Mouse (Mus musculus): Measurements from ENCODE around the gene Prss56.

The Prss56 gene

DNA sequence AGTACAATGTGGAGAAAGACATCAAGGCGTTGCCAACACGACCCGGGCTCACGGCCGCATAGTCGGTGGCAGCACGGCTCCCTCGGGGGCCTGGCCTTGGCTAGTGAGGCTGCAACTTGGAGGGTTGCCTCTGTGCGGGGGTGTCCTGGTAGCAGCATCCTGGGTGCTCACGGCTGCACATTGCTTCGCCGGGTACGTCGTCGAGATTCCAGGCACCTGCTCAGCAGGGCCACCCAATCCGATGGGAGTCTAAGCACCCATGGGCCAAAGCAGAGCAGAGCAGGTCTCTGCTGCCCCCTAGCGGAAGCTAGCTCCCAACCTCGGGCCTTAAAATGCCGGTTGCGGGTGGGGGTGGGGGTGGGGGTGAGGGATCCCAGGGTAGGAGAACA is 1.6 kb downstream of the Prss56 start:
- peak; percentile 71 for ATAC-seq (ENCODE audit: low TSS enrichment)

DNA sequence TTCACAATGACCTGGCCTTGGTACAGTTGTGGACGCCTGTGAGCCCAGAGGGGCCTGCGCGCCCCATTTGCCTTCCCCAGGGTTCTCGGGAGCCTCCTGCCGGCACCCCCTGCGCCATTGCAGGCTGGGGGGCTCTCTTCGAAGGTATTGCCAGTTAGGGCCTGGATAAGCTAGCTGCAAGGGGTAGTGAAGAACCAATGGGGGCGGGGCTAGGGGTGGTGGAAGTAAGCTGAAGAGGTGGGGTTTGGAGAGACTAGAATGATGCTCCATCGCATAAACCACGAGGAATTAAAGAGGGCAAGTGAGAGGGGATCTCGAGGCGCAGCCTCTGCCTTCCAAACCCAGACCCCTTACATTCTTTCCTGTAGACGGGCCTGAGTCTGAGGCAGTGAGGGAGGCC is 2.4 kb downstream of the Prss56 start:
- no peak for ATAC-seq (ENCODE audit: low TSS enrichment)

DNA sequence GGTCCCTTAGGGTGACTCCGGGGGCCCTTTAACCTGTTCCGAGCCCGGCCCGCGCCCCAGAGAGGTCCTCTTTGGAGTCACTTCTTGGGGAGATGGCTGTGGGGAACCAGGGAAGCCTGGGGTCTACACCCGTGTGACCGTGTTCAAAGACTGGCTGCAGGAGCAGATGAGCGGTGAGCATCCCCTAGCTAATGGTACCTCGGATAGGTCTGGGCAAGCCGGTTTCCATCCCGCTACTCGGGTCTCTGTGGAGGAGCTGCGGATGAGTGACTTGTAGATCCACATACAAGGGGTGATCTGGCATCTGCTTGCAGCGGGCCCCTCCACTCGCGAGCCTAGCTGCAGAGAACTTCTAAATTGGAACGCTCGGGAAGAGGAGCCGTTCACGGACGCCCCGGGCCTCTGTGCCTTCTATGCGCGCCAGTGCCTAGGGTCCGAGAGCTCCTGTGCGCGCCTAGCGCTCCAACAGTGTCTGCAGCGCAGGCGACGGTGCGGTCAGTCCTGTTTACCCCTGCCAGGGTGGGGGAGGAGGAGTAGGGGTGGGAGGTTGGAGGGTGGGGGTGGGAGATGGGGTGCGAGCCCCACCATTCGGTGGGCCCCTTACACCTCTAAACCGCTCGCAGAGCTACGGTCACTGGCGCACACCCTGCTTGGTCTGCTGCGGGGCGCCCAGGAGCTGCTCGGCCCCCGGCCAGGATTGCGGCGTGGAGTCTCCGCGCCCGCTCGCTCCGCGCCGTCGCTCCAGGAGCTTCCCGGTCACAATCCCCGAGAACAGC is 3.3 kb downstream of the Prss56 start:
- peak; percentile 39; the same call in 1 of the 2 replicates for ATAC-seq (ENCODE audit: low TSS enrichment)

- peak; percentile 92 for ATAC-seq (ENCODE audit: low TSS enrichment)
These were observed 3.9 kb downstream of the Prss56 start for GRCm38 (mm10) chr1:87187037-87187355.

DNA sequence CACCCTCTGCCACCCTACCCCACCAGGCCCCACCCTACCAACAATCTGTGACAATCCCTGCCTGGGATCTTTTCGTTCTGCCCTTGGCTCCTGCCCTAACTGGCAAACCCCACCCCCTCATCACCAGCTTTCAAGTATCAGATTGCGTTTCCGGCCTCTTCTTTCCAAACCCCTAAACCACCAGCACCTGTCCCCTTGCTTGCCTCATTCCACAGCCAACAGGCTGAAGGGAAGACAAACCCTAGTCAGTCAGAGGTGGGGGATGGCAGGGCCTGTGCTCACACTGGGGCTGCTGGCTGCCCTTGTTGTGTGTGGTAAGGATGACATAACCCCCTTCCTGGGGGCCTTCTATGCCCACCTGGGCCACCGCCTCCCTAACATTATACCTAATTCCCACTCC is 7.3 kb downstream of the Prss56 start, which contains the start of gene Chrnd:
TSS of gene Chrnd (plus strand) at position 179 of the 400 bp plus-strand sequence.
- ATAC-seq (ENCODE audit: low TSS enrichment) = no peak

GRCm38 (mm10) chr1:87197296-87197695 is 14.2 kb downstream of the Prss56 start:
- no peak for ATAC-seq (ENCODE audit: low TSS enrichment)

GRCm38 (mm10) chr1:87198119-87199065 is 15.3 kb downstream of the Prss56 start:
- no peak for ATAC-seq (ENCODE audit: low TSS enrichment)

DNA sequence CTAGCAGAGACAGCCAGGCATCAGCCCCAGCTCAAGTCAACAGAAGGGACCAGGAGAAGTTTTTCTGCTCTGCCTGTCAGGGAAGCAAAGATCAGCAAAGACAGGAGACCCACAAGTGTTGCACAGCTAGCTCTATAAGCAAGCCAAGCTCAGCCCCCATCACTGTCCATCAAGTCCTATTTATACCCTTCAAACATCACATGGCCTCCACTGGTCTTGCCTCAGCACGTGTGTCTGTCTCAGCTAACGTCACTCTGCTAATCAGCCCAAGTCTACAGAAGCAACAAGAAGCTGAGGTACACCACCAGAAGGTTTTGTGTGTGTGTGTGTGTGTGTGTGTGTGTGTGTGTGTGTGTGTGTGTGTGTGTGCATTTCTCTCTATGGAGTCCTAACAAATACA is 17.7 kb downstream of the Prss56 start:
- ATAC-seq (ENCODE audit: low TSS enrichment) = no peak

DNA sequence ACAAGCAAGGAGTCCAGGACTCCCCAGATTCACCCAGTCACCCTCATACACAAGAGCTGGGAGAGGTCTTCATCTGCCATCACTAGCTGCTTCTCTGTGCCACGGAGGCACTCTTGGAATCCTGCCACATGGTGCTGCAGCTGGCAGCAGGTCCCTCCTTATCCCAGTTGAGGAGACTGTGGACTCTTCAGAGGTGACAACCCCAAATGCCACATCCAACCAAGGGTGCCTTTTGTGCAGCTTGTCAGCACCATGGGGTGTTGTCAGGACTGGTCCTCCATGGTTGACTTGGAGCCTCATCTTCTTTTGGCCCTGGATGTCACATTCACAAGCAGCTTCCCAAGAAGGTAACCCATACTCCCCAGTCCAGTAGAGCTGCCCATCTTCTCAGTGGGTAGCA is 18.7 kb downstream of the Prss56 start:
- ATAC-seq (ENCODE audit: low TSS enrichment) = no peak

DNA sequence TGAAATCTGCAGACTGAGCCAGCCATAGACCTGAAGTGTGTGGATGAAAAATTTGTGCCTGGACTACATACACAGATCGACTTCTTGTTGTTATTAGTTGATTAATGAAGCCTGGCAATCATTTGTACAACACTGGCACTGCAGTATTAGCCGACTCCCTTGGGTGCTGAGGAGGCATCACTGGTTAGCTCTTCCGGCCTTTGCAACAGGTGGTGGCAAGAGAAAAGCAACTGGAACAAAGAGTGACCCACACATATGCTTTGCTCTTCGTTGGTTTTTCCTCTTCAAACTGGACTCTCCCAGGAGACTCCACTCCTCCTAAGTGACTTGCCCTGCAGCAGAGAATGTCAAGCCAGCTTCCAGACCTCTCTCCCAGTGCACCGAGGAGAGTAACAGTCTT is 20.7 kb downstream of the Prss56 start:
- ATAC-seq (ENCODE audit: low TSS enrichment) = no peak

GRCm38 (mm10) chr1:87204465-87204864 is 21.4 kb downstream of the Prss56 start, which contains the start of gene Chrng:
Chrng (plus strand) TSS chr1:87204657.
- no peak for ATAC-seq (ENCODE audit: low TSS enrichment)

DNA sequence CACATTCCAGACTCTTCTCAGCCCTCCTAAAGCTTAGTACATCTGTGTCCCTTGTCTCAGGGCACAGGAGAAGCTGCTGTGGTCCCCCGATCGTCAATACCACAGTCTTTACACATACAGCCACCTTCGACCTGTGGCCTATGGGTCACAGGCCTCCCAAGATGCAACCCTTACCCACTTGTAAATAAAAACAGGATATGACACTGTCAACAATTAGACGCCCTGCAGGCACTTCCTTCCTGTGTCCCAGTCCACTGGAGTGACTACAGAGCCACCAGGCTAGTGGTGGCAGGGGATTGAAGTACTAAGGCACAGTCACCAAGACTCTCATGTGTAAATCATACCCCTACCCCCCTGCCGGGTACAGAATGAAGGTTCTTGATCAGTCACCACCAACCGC is 21.9 kb downstream of the Prss56 start:
- ATAC-seq (ENCODE audit: low TSS enrichment) = no peak

DNA sequence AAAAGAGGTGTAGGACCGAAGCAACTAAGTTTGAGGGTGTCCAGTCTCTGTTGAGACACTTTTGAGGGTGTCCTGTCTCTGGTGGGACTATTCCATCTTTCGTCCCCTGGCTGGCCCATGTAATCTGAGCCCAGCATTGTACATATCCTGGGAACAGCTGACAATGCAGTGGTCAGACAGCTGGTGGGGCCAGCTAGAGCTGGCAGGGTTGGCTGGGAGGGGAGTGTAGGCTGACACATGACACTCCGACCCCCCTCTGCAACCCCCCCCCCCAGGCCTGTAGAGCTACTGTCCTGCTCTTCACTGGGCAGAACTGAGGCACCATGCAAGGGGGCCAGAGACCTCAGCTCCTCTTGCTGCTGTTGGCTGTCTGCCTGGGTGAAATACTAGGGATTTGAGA is 22.4 kb downstream of the Prss56 start:
- ATAC-seq (ENCODE audit: low TSS enrichment) = no peak

DNA sequence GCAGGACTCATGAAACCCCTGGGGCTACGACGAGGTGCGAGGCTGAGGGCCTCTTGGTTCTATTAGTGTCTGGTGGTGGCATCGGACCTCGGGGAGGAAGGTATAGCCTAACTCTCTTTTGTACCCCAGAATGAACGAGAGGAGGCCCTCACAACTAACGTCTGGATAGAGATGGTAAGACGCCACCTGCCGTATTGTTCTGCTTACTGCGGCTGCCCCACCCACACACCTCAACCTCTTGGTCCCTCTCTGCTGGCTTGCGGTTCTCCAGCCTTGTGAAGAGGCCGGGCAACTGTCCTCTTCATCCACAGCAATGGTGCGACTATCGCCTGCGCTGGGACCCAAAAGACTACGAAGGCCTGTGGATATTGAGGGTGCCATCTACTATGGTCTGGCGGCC is 23.2 kb downstream of the Prss56 start:
- no peak for ATAC-seq (ENCODE audit: low TSS enrichment)

DNA sequence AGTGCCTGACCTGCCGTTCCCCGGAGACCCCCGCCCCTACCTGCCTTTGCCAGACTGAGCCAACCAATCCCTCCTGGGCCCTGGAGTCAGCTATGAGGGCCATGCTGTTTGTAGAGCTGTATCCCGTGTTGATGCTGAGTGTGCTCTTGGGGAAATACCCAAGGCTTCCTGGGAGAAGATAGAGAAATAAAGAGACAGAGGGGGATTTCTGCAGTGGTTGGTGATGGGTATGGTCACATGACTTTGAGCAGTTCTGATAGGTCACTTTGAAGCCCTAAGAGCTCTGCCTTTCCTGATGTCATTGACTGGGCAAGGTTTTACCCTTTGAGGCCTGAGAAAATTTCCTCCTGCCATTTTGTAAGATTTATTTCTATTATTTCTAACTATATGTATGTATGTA is 28.3 kb downstream of the Prss56 start:
- ATAC-seq (ENCODE audit: low TSS enrichment) = no peak

GRCm38 (mm10) chr1:87213735-87214704 is 30.9 kb downstream of the Prss56 start, which contains the start of gene Eif4e2:
Eif4e2 (plus strand) TSS chr1:87213914.
- ATAC-seq (ENCODE audit: low TSS enrichment) = peak; percentile 96

DNA sequence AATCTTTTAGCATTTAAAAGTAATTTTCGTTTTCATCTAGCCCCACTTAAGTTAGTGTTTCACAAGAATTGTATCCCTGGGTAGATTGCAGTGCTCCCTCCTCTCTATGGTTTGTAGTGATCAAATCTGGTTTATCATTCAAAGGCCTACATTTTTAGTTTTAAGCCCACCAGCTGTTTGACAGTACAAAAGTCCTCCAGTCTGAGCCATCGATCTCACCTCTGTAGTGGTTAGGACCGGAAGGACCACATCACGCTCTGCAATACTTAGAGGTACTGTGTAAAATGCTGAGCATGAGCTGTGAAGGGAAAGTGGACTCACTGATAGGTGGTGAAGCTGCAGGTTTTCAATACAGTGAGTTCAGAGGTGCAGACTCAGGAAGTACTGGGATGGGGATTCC is 31.6 kb downstream of the Prss56 start:
- ATAC-seq (ENCODE audit: low TSS enrichment) = no peak

DNA sequence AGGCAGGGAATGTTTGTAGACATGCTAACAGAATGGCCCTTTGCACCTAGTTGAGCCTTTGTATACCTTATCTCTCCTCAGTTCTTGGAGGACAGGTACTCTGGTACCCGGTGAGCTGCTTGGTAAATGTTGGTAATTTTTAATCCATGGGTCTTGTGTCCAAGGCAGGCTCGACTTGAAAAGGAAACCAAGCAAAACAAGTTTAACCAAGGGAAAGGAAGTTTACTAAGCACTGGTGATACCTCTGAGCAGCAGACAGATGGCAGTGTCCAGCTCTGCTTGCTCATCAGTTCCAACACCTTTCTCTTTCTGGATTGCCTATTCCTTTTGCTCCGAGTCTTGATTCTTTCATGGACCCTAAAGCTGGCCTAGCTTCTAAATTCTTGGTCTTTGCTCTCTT is 34.8 kb downstream of the Prss56 start:
- peak; percentile 41; the same call in 1 of the 2 replicates for ATAC-seq (ENCODE audit: low TSS enrichment)

GRCm38 (mm10) chr1:87225739-87226138 is 42.6 kb downstream of the Prss56 start:
- ATAC-seq (ENCODE audit: low TSS enrichment) = no peak

GRCm38 (mm10) chr1:87226409-87227159 is 43.5 kb downstream of the Prss56 start:
- no peak for ATAC-seq (ENCODE audit: low TSS enrichment)

DNA sequence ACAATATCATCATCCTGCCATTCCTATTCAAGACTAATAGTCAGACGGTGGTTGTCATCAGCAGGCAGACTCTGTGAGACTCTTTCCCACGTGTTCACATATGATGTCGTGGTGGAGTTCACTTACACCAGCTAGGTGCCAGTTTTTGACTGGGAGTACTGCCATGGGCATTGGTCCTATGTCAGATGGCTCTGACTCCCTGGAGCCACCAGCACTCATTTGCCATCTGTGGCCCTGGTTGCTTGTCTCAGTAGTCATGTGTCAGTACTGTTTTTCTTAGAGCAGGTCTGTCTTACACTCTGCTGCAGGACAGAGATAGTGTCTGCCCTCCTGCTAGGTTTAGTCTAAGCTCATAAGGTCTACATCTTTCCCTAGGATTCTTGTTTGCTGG is 44.0 kb downstream of the Prss56 start:
- ATAC-seq (ENCODE audit: low TSS enrichment) = no peak

Data from frontal cortex, adult (tissue).